Mouse (Mus musculus) embryonic stem cell, embryonic (primary cell): ENCODE data around the gene Atf3.

ENCODE experiments used
- CTCF ChIA-PET, 4 experiments: fragments of 300-600 bp in 2 of 4; fragments of 350-600 bp in 2 of 4; sonication (Branson Sonifier 250); formaldehyde crosslinking; loops; one replicate each; lab custom pipeline; 2022; ENCODE audit warnings: inconsistent platforms in 2 of 4; lab: Charles Lee
- POLR2A ChIA-PET, 4 experiments: fragments of 300-600 bp in 2 of 4; fragments of 350-600 bp in 2 of 4; sonication (Branson Sonifier 250); formaldehyde crosslinking; loops; one replicate each; lab custom pipeline; 2022; ENCODE audit warnings: antibody characterized with exemption in 4 of 4, inconsistent platforms in 1 of 4; lab: Charles Lee

The Atf3 gene

DNA sequence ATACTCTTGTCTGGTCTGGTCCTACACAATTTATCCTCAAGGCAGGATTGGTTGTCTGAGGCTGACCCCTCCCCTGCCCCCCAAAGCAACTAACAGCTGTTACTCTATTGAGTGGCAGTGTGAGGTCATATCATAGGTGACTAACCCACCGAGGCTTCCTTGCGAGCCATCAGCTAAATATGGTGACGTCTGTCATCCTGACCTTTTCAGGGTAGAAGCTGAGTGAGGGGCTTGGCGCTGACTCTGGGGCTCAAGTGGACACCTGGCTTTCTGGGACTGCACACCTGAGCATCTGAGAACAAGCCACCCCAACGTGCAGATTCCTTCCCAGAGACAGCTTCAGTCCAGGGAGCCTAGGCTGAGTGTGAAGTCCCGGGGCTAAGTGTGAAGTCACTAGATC lies at the start of gene Atf3:
Atf3 (minus strand) TSS at position 101 of the 400 bp plus-strand sequence.
- CTCF ChIA-PET: no interaction called here
- POLR2A ChIA-PET: interaction anchor here in 2 of 4 experiments (1.2 kb wide), 3 partner anchors 15 to 192 kb away, joined by 3 read pairs; partner anchors contain the start of gene Flvcr1 (in 1 of the 2)

DNA sequence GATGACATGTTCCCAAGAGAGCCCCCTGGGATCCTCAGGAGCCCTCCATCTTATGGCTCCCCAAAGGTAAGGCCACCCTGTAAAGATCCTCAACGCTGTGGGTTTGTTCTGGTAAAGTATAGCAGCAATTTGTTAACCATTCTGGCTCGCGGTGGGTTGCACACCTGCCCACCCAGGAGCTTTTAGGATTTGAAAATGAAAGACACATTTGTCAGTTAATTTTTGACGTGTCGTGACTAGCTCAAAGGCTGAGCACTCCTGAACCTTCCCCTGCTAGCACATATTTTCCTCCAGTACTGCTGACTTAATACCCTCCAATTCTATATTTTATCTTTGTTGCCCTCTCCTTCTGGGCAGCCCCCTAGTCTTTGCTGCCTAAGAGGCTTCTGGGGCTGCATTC lies 49.3 kb upstream of the Atf3 start:
- ChIA-PET CTCF (interaction anchor here in 2 of 4 experiments (0.8 to 1.6 kb wide), 2 partner anchors 10 to 18 kb away, joined by 3 to 5 read pairs; no protein-coding TSS in a partner anchor), POLR2A (interaction anchor here in 3 of 4 experiments (0.8 to 1.6 kb wide), 3 partner anchors 10 to 204 kb away, joined by 3 to 4 read pairs (median 4); partner anchors contain the start of genes Nsl1 (in 1 of the 3) and Tatdn3 (in 1 of the 3))

DNA sequence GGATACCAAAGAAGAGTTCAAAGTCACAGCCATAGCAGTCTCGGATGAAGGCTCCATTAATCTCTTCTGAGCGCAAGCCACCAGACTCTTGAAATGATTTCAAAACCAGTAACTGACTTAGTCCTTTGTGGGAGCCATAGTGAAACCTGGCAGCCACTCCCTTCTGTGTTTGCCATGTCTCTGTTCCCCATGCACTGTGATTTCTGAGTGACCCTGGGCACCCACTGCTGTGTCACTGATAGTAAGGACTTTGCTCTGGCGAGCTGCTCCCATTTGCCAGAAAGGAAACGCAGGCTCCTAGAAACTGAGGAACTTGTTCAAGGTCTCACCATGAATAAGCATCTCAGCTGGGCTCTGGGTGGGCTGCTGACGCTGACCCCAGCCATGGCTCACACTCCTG lies 45.6 kb upstream of the Atf3 start:
- ChIA-PET CTCF (no interaction called here), POLR2A (no interaction called here)

- POLR2A ChIA-PET: interaction anchor here in 1 of 4 experiments (0.6 kb wide), 1 partner anchor 207 kb away, joined by 6 read pairs; no protein-coding TSS in a partner anchor
- CTCF ChIA-PET: interaction anchor here in 1 of 4 experiments (0.6 kb wide), 1 partner anchor 1021 kb away, joined by 3 read pairs; no protein-coding TSS in a partner anchor
These were observed 44.0 kb upstream of the Atf3 start for GRCm38 (mm10) chr1:191261861-191262260.

- POLR2A ChIA-PET: interaction anchor here in 2 of 4 experiments (1.2 to 1.3 kb wide), 2 partner anchors 76 to 138 kb away, joined by 3 read pairs; no protein-coding TSS in a partner anchor
- CTCF ChIA-PET: interaction anchor here in 1 of 4 experiments (0.7 kb wide), 1 partner anchor 8 kb away, joined by 3 read pairs; no protein-coding TSS in a partner anchor
These were observed 41.8 kb upstream of the Atf3 start for GRCm38 (mm10) chr1:191259661-191260060.

GRCm38 (mm10) chr1:191259121-191259520 lies 41.3 kb upstream of the Atf3 start:
- ChIA-PET POLR2A (interaction anchor here in 2 of 4 experiments (1.2 to 1.3 kb wide), 2 partner anchors 76 to 138 kb away, joined by 3 read pairs; no protein-coding TSS in a partner anchor), CTCF (no interaction called here)

GRCm38 (mm10) chr1:191258521-191258920 lies 40.7 kb upstream of the Atf3 start:
- POLR2A ChIA-PET: interaction anchor here in 3 of 4 experiments (1.2 to 1.3 kb wide), 4 partner anchors 75 to 139 kb away, joined by 3 read pairs; no protein-coding TSS in a partner anchor
- CTCF ChIA-PET: no interaction called here

DNA sequence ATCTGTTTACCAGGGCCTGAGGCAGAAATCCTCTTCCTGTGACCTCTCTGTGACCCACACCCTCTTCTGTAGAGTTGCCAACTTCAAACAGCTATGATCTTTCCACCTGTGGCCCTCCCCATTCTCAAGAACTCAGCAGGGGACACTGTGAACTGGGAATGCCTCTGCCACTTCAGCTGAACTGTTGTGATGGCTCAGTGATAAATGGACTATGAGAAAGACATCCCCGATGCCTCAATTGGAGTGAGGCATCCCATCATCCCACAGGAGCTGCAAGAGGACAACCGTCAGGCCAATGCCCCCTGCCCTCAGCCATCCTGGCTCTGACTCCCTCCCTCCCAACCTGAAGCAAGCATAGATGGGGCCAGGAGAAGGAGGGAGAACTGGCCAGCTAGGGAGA lies 40.1 kb upstream of the Atf3 start:
- POLR2A ChIA-PET: interaction anchor here in 2 of 4 experiments (1.0 to 1.4 kb wide), 6 partner anchors 10 to 139 kb away, joined by 3 to 4 read pairs (median 3); no protein-coding TSS in a partner anchor
- CTCF ChIA-PET: interaction anchor here in 1 of 4 experiments (0.6 kb wide), 1 partner anchor 10 kb away, joined by 7 read pairs; no protein-coding TSS in a partner anchor

DNA sequence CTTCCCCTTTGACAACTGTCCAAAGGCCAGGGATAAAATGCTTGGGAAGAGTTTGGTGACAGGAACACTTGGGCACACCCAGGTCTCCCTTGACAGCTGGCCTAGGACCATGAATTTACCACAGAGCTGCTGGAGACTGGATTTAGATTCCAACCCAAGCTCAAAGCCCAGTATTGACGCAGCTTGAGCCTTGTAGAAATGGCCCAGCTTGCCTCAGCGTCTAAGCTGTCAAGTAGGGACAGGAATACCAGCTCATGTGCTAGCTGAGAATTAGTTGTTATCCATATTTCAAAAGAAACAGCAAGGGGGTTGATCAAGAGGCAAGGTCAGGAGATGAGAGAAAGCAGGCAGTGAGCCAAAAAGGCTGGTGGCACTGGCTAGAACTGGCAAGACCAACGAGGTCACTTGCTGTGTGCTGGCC lies 39.5 kb upstream of the Atf3 start:
- ChIA-PET CTCF (interaction anchor here in 1 of 4 experiments (1.0 kb wide), 1 partner anchor 31 kb away, joined by 4 read pairs; no protein-coding TSS in a partner anchor), POLR2A (interaction anchor here in 2 of 4 experiments (0.6 to 1.5 kb wide), 12 partner anchors 11 to 255 kb away, joined by 3 to 6 read pairs (median 3); partner anchors contain the start of gene Flvcr1 (in 1 of the 2))

DNA sequence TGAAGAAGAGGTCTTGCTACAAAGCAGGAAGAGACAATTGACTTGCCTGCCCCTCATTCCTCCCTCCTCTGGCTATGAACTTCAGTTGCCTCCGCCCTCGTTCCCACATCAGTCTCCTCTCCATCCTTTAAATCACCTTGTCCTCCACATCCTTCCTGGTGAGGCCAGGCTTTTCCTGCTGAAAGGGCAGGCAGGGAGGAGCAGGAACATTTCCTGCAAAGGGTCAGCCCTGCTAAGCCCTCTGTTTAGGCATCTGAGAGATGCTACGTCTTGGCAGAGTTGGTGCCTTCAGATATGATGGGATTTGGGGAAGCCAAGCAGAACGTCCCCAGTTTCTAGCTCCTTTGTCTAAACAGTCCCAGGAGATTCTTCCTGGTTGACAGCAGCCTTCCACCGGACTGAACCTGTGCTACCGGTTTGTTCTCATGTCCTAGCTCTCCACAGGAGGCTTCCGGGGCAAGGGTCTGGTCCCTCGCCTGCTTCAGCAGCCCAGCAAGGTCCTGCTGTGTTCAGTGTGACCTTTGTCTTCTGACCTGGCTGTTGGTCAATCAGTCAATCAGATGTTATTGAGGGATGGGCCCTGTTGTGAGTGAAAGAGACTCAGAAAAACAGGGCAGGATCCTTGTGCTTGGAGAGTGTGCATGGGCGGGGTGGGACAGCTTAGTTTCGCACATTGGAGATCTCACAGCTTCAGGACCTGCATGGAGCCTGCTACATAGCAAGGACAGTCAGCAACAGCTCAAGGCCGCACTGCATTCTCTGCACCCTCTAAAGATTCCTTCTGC lies 38.9 kb upstream of the Atf3 start:
- ChIA-PET CTCF (interaction anchor here in 1 of 4 experiments (1.0 kb wide), 1 partner anchor 32 kb away, joined by 4 read pairs; no protein-coding TSS in a partner anchor), POLR2A (interaction anchor here in 3 of 4 experiments (0.6 to 2.4 kb wide), 16 partner anchors 11 to 809 kb away, joined by 3 to 6 read pairs (median 3); partner anchors contain the start of gene Flvcr1 (in 1 of the 3))

GRCm38 (mm10) chr1:191256134-191256533 lies 38.3 kb upstream of the Atf3 start:
- ChIA-PET POLR2A (interaction anchor here in 3 of 4 experiments (0.6 to 2.4 kb wide), 9 partner anchors 14 to 808 kb away, joined by 3 to 6 read pairs (median 4); no protein-coding TSS in a partner anchor), CTCF (interaction anchor here in 1 of 4 experiments (1.0 kb wide), 1 partner anchor 33 kb away, joined by 4 read pairs; no protein-coding TSS in a partner anchor)

DNA sequence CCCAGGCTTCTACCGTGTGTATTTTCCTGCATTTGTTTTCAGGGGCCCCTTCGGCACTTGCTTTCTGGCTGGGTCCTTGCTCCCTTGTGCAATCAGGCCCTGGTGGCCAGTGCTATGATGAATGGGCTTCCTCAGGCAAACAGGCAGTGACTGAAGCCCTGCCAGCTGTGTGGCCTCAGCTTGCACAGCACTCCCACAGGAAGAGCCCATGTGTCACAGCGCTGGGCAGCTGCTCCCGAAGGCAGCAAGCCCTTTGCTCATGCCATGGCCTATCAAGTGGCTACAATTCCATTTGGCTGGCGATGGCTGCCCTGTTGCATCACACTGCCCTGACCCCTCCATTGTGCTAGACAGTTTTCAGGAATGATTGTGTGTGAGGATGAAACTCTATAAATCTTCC lies 36.6 kb upstream of the Atf3 start:
- ChIA-PET CTCF (no interaction called here), POLR2A (interaction anchor here in 3 of 4 experiments (0.5 to 2.4 kb wide), 4 partner anchors 12 to 1626 kb away, joined by 3 to 6 read pairs (median 4); no protein-coding TSS in a partner anchor)

- ChIA-PET CTCF (interaction anchor here in 1 of 4 experiments (0.9 kb wide), 1 partner anchor 22 kb away, joined by 4 read pairs; no protein-coding TSS in a partner anchor), POLR2A (interaction anchor here in 2 of 4 experiments (1.2 to 1.6 kb wide), 2 partner anchors 12 to 144 kb away, joined by 3 to 4 read pairs; no protein-coding TSS in a partner anchor)
These were observed 35.8 kb upstream of the Atf3 start for GRCm38 (mm10) chr1:191253636-191254035.

DNA sequence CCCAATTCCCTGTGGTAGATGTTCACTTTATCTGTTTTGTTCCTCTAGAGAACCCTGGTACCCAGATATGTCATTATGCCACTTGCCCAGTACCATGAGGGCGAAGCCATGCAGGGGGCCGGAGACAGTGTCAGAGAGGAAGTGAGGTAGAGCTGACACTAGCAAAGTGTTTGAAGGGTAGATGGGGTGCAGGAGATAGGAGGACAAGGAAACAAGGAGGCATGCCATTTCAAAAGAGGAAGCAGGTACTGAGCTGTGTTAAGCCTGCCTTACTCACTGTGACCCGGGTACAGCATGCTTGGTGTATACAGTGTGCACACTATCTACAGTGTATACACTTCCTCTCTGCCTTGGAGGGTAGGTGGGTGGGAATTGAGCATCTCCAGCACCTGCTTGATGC lies 32.1 kb upstream of the Atf3 start:
- POLR2A ChIA-PET: interaction anchor here in 1 of 4 experiments (1.2 to 1.3 kb wide), 2 partner anchors 11 to 181 kb away, joined by 3 read pairs; no protein-coding TSS in a partner anchor
- CTCF ChIA-PET: interaction anchor here in 2 of 4 experiments (0.6 to 0.7 kb wide), 2 partner anchors 56 to 192 kb away, joined by 3 read pairs; no protein-coding TSS in a partner anchor

DNA sequence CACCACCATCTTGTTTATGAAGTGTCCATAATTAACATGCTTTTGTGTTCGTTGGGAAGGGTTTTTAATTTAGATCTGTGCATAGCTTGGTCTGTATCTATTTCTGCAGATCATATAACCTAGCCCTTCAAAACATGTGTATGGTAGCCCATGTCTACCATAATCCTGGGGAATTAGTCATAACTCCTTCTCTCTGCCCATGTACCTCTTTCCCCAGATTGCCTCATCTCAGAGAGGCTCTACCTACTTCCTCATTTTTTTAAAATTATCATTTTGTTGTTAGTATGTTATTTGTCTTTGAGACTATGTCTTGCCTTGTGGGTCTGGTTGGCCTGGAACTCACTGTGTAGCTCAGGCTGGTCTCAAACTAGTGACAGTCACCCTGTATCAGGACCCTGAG lies 30.6 kb upstream of the Atf3 start:
- ChIA-PET POLR2A (no interaction called here), CTCF (interaction anchor here in 1 of 4 experiments (0.6 kb wide), 1 partner anchor 10 kb away, joined by 7 read pairs; no protein-coding TSS in a partner anchor)

- ChIA-PET CTCF (no interaction called here), POLR2A (no interaction called here)
These were observed 29.7 kb upstream of the Atf3 start for GRCm38 (mm10) chr1:191247561-191247960.

- ChIA-PET POLR2A (no interaction called here), CTCF (interaction anchor here in 2 of 4 experiments (0.6 kb wide), 2 partner anchors 153 to 159 kb away, joined by 3 to 4 read pairs; no protein-coding TSS in a partner anchor)
These were observed 26.0 kb upstream of the Atf3 start for GRCm38 (mm10) chr1:191243855-191244254.
